In the genomic region with DNA sequence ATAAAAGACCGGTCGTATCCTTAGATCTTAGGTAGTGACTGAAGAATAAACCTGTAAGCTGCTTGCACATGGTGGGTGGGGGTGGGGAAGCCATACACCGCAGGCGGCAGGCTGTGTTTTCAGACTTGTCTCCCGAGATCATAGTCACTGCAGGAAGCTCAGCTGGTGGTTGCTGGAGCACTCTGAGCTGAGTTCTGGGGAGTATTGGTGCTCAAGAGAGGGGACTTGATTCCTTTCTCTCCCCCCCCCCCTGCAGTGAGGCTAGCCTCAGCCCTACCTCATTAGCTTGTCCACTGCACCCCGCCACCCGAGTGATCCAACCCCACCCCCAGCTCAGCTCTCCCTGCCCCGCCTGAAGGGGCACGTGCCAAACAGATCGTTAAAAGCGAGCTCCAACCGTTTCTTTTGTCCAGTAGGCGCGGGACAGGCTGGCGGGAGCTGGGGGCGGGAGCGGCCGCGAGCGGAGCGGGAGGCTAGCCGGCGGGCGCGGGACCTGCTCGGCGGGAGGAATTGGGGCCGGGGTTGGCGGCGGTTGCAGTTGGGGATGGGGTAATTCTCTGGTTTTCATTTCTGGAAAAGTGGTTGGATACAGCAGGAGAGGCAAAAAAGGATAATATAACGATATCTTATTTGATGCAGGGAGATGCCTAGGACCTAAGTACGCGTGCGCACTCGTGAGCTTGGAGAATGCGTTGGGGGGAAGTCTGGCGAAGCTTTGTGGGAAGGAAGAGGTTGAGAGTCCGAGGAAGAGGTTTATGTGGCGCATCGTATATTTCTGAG, we compare ENCODE assay signal across 8 mouse cellular contexts. TPM values are rescaled to one million over a fixed set of nuclear protein-coding genes. Genes with fewer than 3 reads are reported as not detected.
A peak's percentile ranks its signal among the peaks of the same experiment; 100 is the strongest.
DNase-seq lines count a peak whose midpoint lies in the region; ATAC-seq and TF ChIP-seq lines count a peak whose summit lies in the region.

No protein-coding gene starts in this region.

- DNase-seq in gastrocnemius, postnatal 14 days = peak; percentile 9
- DNase-seq in gastrocnemius, postnatal 25 days = no peak
- DNase-seq in CH12.LX (ENCODE audit: extremely low read depth) = no peak
- peak; percentile 32 to 43 for DNase-seq in cerebellum, postnatal 36 days
- peak; percentile 77 for DNase-seq in hindbrain, embryonic 14.5 days (ENCODE audit: low spot score)
- no peak for DNase-seq in liver, embryonic 14.5 days (ENCODE audit: low read depth in 3 of 3, low spot score in 3 of 3)
- peak; percentile 73 for DNase-seq in retina, embryonic 14.5 days (ENCODE audit: low spot score)
- DNase-seq in B cell, adult 2 months = no peak

- peaks cover 17% of the 10 kb centered on the region for H3K27me3 ChIP-seq in CH12.LX (replicated peaks)
- H3K27me3 ChIP-seq in hindbrain, embryonic 14.5 days (ENCODE audit: control insufficient read depth, insufficient read depth, low read length) = peaks cover 30% of the 10 kb centered on the region
- H3K27me3 ChIP-seq in liver, embryonic 14.5 days (ENCODE audit: control insufficient read depth, insufficient read depth, low read length) = peaks cover 60% of the 10 kb centered on the region

- H3K27ac ChIP-seq in CH12.LX (ENCODE audit: insufficient read depth, low read depth) = no peak overlapping the region
- peak overlapping the region; percentile 76 for H3K27ac ChIP-seq in hindbrain, embryonic 14.5 days
- no peak overlapping the region for H3K27ac ChIP-seq in liver, embryonic 14.5 days

- dilution Hi-C loops in CH12.LX (cut with MboI; ENCODE audit: extremely low pct_ligation_motif_present, extremely low pct_unique_long_range_greater_than_20kb, low sequenced_read_pairs) = no loop called here

- ATAC-seq in hindbrain, embryonic 14.5 days (ENCODE audit: low FRiP score) = peak; percentile 68
- no peak for ATAC-seq in liver, embryonic 14.5 days (ENCODE audit: insufficient read depth)

- TF ChIP-seq EP300 in CH12.LX (IDR thresholded peaks at IDR 0.05; ENCODE audit: low read length) = no peak
- TF ChIP-seq EP300 in liver, embryonic 14.5 days (IDR thresholded peaks at IDR 0.05; ENCODE audit: low read depth) = no peak

- no peak overlapping the region for H3K4me3 ChIP-seq in CH12.LX (replicated peaks in 1 of 3; ENCODE audit: low read depth in 2 of 3, low read length in 2 of 3, poor library complexity in 1 of 3)
- peak overlapping the region; percentile 56 for H3K4me3 ChIP-seq in hindbrain, embryonic 14.5 days (replicated peaks; ENCODE audit: low read length)
- H3K4me3 ChIP-seq in liver, embryonic 14.5 days (ENCODE audit: insufficient read depth in 1 of 2, low read depth in 2 of 2, low read length in 2 of 2) = peak overlapping the region; percentile 11 to 41; a peak in 2 of 4 replicates

- H3K4me1 ChIP-seq in CH12.LX (ENCODE audit: control insufficient read depth in 1 of 2, insufficient read depth in 2 of 2) = peaks cover 2 to 9% of the 10 kb centered on the region in 2 experiments; a peak in 1 of 4 replicates
- 0 out of 2 replicates have a peak, but pooled peaks cover 7% of the 10 kb centered on the region for H3K4me1 ChIP-seq in hindbrain, embryonic 14.5 days (replicated peaks; ENCODE audit: control insufficient read depth, insufficient read depth, low read length)
- 0 out of 4 replicates have a peak, but pooled peaks cover 0 to 2% of the 10 kb centered on the region in 2 experiments for H3K4me1 ChIP-seq in liver, embryonic 14.5 days (replicated peaks; ENCODE audit: control insufficient read depth in 2 of 2, insufficient read depth in 2 of 2, low read length in 1 of 2)

- no peaks in the 10 kb centered on the region for H3K36me3 ChIP-seq in CH12.LX (replicated peaks in 1 of 2; ENCODE audit: control insufficient read depth in 1 of 2, insufficient read depth in 1 of 2, low read length in 1 of 2)
- H3K36me3 ChIP-seq in hindbrain, embryonic 14.5 days (replicated peaks; ENCODE audit: control insufficient read depth, insufficient read depth) = no peaks in the 10 kb centered on the region
- no peaks in the 10 kb centered on the region for H3K36me3 ChIP-seq in liver, embryonic 14.5 days (replicated peaks; ENCODE audit: control insufficient read depth, insufficient read depth, low read depth)

- H3K4me2 ChIP-seq in CH12.LX (ENCODE audit: insufficient read depth, low read depth, poor library complexity, severe bottlenecking) = peak overlapping the region; percentile 25; the same call in 1 of the 2 replicates
- peak overlapping the region; percentile 62 for H3K4me2 ChIP-seq in hindbrain, embryonic 14.5 days (replicated peaks)
- H3K4me2 ChIP-seq in liver, embryonic 14.5 days (ENCODE audit: low read depth) = peak overlapping the region; percentile 66

- no peak overlapping the region for H3K9ac ChIP-seq in CH12.LX (ENCODE audit: insufficient read depth, low read depth)
- peak overlapping the region; percentile 63 for H3K9ac ChIP-seq in hindbrain, embryonic 14.5 days
- no peak overlapping the region for H3K9ac ChIP-seq in liver, embryonic 14.5 days (replicated peaks)

- under 1% methylated on average over 40 of the region's 40 CpGs for WGBS in hindbrain, embryonic 14.5 days
- WGBS in liver, embryonic 14.5 days (ENCODE audit: insufficient replicate concordance) = 1% methylated on average over 40 of the region's 40 CpGs

- intact Hi-C loops in gastrocnemius, postnatal 14 days (cut with DNase I; ENCODE audit: low total_unique reads) = no loop called here

- no peaks in the 10 kb centered on the region for H3K79me2 ChIP-seq in CH12.LX (replicated peaks; ENCODE audit: control insufficient read depth, extremely low read depth, insufficient read depth, poor library complexity, severe bottlenecking)

- in situ Hi-C loops in CH12.LX (cut with MboI; ENCODE audit: low pct_ligation_motif_present, low pct_unique_long_range_greater_than_20kb, low sequenced_read_pairs) = loop anchor here (5.0 to 25.0 kb wide), 3 partner anchors 45 to 745 kb away; a partner anchor contains a TSS

- no peak for TF ChIP-seq POLR2A in CH12.LX (IDR thresholded peaks at IDR 0.05; ENCODE audit: low read depth, low read length)

- no peak for TF ChIP-seq RAD21 in CH12.LX (IDR thresholded peaks at IDR 0.05; ENCODE audit: low read depth, low read length)

- no peak for TF ChIP-seq CTCF in CH12.LX (conservative IDR thresholded peaks at IDR 0.05 in 1 of 2, IDR thresholded peaks at IDR 0.05 in 1 of 2; ENCODE audit: low read depth in 2 of 2, low read length in 2 of 2)
- TF ChIP-seq CTCF in liver, embryonic 14.5 days (IDR thresholded peaks at IDR 0.05; ENCODE audit: low read depth) = no peak

- no peaks in the 10 kb centered on the region for H3K9me3 ChIP-seq in CH12.LX (replicated peaks; ENCODE audit: low read length)
- H3K9me3 ChIP-seq in hindbrain, embryonic 14.5 days (ENCODE audit: control insufficient read depth, low read length) = no peaks in the 10 kb centered on the region
- no peaks in the 10 kb centered on the region for H3K9me3 ChIP-seq in liver, embryonic 14.5 days (ENCODE audit: control insufficient read depth, low read length)

TF ChIP-seq in CH12.LX, 34 proteins besides CTCF, POLR2A, EP300 and RAD21:
- TF ChIP-seq BHLHE40 (IDR thresholded peaks at IDR 0.05; ENCODE audit: low read depth, low read length) (peak; percentile 20; the same call in 1 of the 2 replicates), RCOR1 (conservative IDR thresholded peaks at IDR 0.05; ENCODE audit: low read depth, low read length) (no peak), TCF12 (IDR thresholded peaks at IDR 0.05; ENCODE audit: low read depth, low read length) (no peak)

RNA-seq across cellular contexts. Expression of a gene that starts 2.9 kb away (rescaled TPM):
- total RNA-seq in gastrocnemius, postnatal 14 days (2021) = not detected
- not detected for total RNA-seq in gastrocnemius, postnatal 25 days (2021)
- total RNA-seq in CH12.LX (2012; rRNA removed) (not detected in 2 replicates), CH12.LX (2014; rRNA removed) (not detected in 2 replicates)
- polyA plus RNA-seq in CH12.LX (2012; ENCODE audit: insufficient read length, low read depth) = not detected in 2 replicates
- 0.17 and 0.96 TPM in 2 replicates for polyA plus RNA-seq in hindbrain, embryonic 14.5 days (2014; fragmentation: Nextera tagmentation; extraction: Ambion mirVana)
- 0.02 TPM in 1 of 2 replicates, not detected in the other for polyA plus RNA-seq in liver, embryonic 14.5 days (2012; rRNA removed)
- not detected in 2 replicates for polyA plus RNA-seq in liver, embryonic 14.5 days (2014; fragmentation: Nextera tagmentation; extraction: Ambion mirVana)

RNA-seq across cellular contexts. Expression of a gene that starts 14.2 kb away (rescaled TPM):
- total RNA-seq in gastrocnemius, postnatal 14 days (2021) = 10 to 100 TPM; 20.8 to 27.5 TPM
- total RNA-seq in gastrocnemius, postnatal 25 days (2021) = 10 to 100 TPM; 10.3 to 16.3 TPM
- total RNA-seq in CH12.LX (2012; rRNA removed) = not detected in 2 replicates
- total RNA-seq in CH12.LX (2014; rRNA removed) = not detected in 2 replicates
- polyA plus RNA-seq in CH12.LX (2012; ENCODE audit: insufficient read length, low read depth) = not detected in 2 replicates
- polyA plus RNA-seq in hindbrain, embryonic 14.5 days (2014; fragmentation: Nextera tagmentation; extraction: Ambion mirVana) = 58.6 and 67.1 TPM in 2 replicates
- 2.2 and 3.1 TPM in 2 replicates for polyA plus RNA-seq in liver, embryonic 14.5 days (2012; rRNA removed)
- polyA plus RNA-seq in liver, embryonic 14.5 days (2014; fragmentation: Nextera tagmentation; extraction: Ambion mirVana) = 6.4 and 6.8 TPM in 2 replicates

RNA-seq across cellular contexts. Expression of a gene that starts 38.3 kb away (rescaled TPM):
- total RNA-seq in gastrocnemius, postnatal 14 days (2021) = not detected
- not detected for total RNA-seq in gastrocnemius, postnatal 25 days (2021)
- total RNA-seq in CH12.LX (2012; rRNA removed) (not detected in 2 replicates), CH12.LX (2014; rRNA removed) (not detected in 2 replicates)
- not detected in 2 replicates for polyA plus RNA-seq in CH12.LX (2012; ENCODE audit: insufficient read length, low read depth)
- 0.86 and 1.2 TPM in 2 replicates for polyA plus RNA-seq in hindbrain, embryonic 14.5 days (2014; fragmentation: Nextera tagmentation; extraction: Ambion mirVana)
- not detected in 2 replicates for polyA plus RNA-seq in liver, embryonic 14.5 days (2012; rRNA removed)
- polyA plus RNA-seq in liver, embryonic 14.5 days (2014; fragmentation: Nextera tagmentation; extraction: Ambion mirVana) = not detected in 2 replicates

RNA-seq across cellular contexts. Expression of a gene that starts 44.4 kb away (rescaled TPM):
- under 1 TPM in 1 of 2 experiments, not detected in 1; 0.18 TPM for total RNA-seq in gastrocnemius, postnatal 14 days (2021)
- not detected for total RNA-seq in gastrocnemius, postnatal 25 days (2021)
- total RNA-seq in CH12.LX (2012; rRNA removed) (0.17 and 0.21 TPM in 2 replicates), CH12.LX (2014; rRNA removed) (0.14 and 0.54 TPM in 2 replicates)
- 0.12 and 0.16 TPM in 2 replicates for polyA plus RNA-seq in CH12.LX (2012; ENCODE audit: insufficient read length, low read depth)
- polyA plus RNA-seq in hindbrain, embryonic 14.5 days (2014; fragmentation: Nextera tagmentation; extraction: Ambion mirVana) = 1.0 and 2.1 TPM in 2 replicates
- polyA plus RNA-seq in liver, embryonic 14.5 days (2012; rRNA removed) = 0.06 and 0.13 TPM in 2 replicates
- not detected in 2 replicates for polyA plus RNA-seq in liver, embryonic 14.5 days (2014; fragmentation: Nextera tagmentation; extraction: Ambion mirVana)

Comparison
In these comparisons a context has a peak if more than half of its experiments do, and no peak if none do; other contexts are left out.
1. DNase-seq: peak in gastrocnemius, postnatal 14 days (single experiment), cerebellum, postnatal 36 days (2 of 2), hindbrain, embryonic 14.5 days (single experiment) and retina, embryonic 14.5 days (single experiment); none in gastrocnemius, postnatal 25 days (single experiment), CH12.LX (single experiment), liver, embryonic 14.5 days (0 of 3) and B cell, adult 2 months (0 of 2).
2. H3K4me3 ChIP-seq: peak in hindbrain, embryonic 14.5 days (single experiment) and liver, embryonic 14.5 days (2 of 2); none in CH12.LX (0 of 3).
3. RNA of a gene that starts 14.2 kb away (total RNA-seq): 20.8 to 27.5 TPM in gastrocnemius, postnatal 14 days and 10.3 to 16.3 TPM in gastrocnemius, postnatal 25 days; not detected in CH12.LX; every median in the first group is over 10 times any median in the second.
4. Peak in every context shown above with its lines, with median percentiles within 50 percentile points of each other: H3K4me2 ChIP-seq.